Mouse (Mus musculus): Measurements from ENCODE around the gene Negr1. TPM values are rescaled to one million over a fixed set of nuclear protein-coding genes. Genes with fewer than 3 reads are reported as not detected.

Negr1 gene
- total and polyA plus RNA-seq, 3 experiments, result 0.65 to 1.1 (median 1.1) TPM

GRCm38 (mm10) chr3:157281259-157281658, 719.7 kb downstream of the Negr1 start:
- no peak for DNase-seq
- no peak overlapping the region for H3K27ac ChIP-seq
- no peaks in the 10 kb centered on the region for H3K36me3 ChIP-seq (ENCODE audit: control insufficient read depth, insufficient read depth, low read length)
- intact Hi-C loops (cut with DNase I), result no loop called here
- H3K79me2 ChIP-seq (replicated peaks; ENCODE audit: control insufficient read depth, insufficient read depth, low read length), result no peaks in the 10 kb centered on the region
- no peaks in the 10 kb centered on the region for H3K4me1 ChIP-seq (ENCODE audit: control insufficient read depth, insufficient read depth, low read length)
- H3K4me3 ChIP-seq, result no peak overlapping the region
- no peaks in the 10 kb centered on the region for H3K27me3 ChIP-seq (ENCODE audit: control insufficient read depth, insufficient read depth, low read length)
- no peak for TF ChIP-seq EP300 (IDR thresholded peaks at IDR 0.05; ENCODE audit: insufficient read depth, low read depth, low read length)
- TF ChIP-seq CTCF (IDR thresholded peaks at IDR 0.05), result no peak
- TF ChIP-seq POLR2A (IDR thresholded peaks at IDR 0.05; ENCODE audit: insufficient read depth, low read depth, low read length), result no peak
- H3K9ac ChIP-seq (ENCODE audit: low read depth, low read length), result no peak overlapping the region

GRCm38 (mm10) chr3:157291286-157291685, 729.7 kb downstream of the Negr1 start:
- no peak overlapping the region for H3K27ac ChIP-seq
- H3K79me2 ChIP-seq (replicated peaks; ENCODE audit: control insufficient read depth, insufficient read depth, low read length), result no peaks in the 10 kb centered on the region
- no peaks in the 10 kb centered on the region for H3K27me3 ChIP-seq (ENCODE audit: control insufficient read depth, insufficient read depth, low read length)
- DNase-seq, result no peak
- H3K9ac ChIP-seq (ENCODE audit: low read depth, low read length), result no peak overlapping the region
- no peaks in the 10 kb centered on the region for H3K4me1 ChIP-seq (ENCODE audit: control insufficient read depth, insufficient read depth, low read length)
- no peak overlapping the region for H3K4me3 ChIP-seq
- no peaks in the 10 kb centered on the region for H3K36me3 ChIP-seq (ENCODE audit: control insufficient read depth, insufficient read depth, low read length)
- TF ChIP-seq CTCF (IDR thresholded peaks at IDR 0.05), result no peak
- no peak for TF ChIP-seq EP300 (IDR thresholded peaks at IDR 0.05; ENCODE audit: insufficient read depth, low read depth, low read length)
- no peak for TF ChIP-seq POLR2A (IDR thresholded peaks at IDR 0.05; ENCODE audit: insufficient read depth, low read depth, low read length)
- intact Hi-C loops (cut with DNase I), result no loop called here
- 79% methylated on average over 1 of the region's 1 CpGs for WGBS

GRCm38 (mm10) chr3:157297216-157297615, 735.6 kb downstream of the Negr1 start:
- TF ChIP-seq POLR2A (IDR thresholded peaks at IDR 0.05; ENCODE audit: insufficient read depth, low read depth, low read length), result no peak
- no peak for TF ChIP-seq EP300 (IDR thresholded peaks at IDR 0.05; ENCODE audit: insufficient read depth, low read depth, low read length)
- Histone ChIP-seq H3K79me2 (replicated peaks; ENCODE audit: control insufficient read depth, insufficient read depth, low read length) (no peaks in the 10 kb centered on the region), H3K9ac (ENCODE audit: low read depth, low read length) (no peak overlapping the region), H3K36me3 (ENCODE audit: control insufficient read depth, insufficient read depth, low read length) (no peaks in the 10 kb centered on the region), H3K27ac (no peak overlapping the region), H3K27me3 (ENCODE audit: control insufficient read depth, insufficient read depth, low read length) (no peaks in the 10 kb centered on the region), H3K4me1 (ENCODE audit: control insufficient read depth, insufficient read depth, low read length) (no peaks in the 10 kb centered on the region), H3K4me3 (no peak overlapping the region)
- intact Hi-C loops (cut with DNase I), result no loop called here
- DNase-seq, result no peak
- WGBS, result 73% methylated on average over 4 of the region's 4 CpGs

- TF ChIP-seq POLR2A (IDR thresholded peaks at IDR 0.05; ENCODE audit: insufficient read depth, low read depth, low read length), result no peak
- no peak for TF ChIP-seq EP300 (IDR thresholded peaks at IDR 0.05; ENCODE audit: insufficient read depth, low read depth, low read length)
- no peak for TF ChIP-seq CTCF (IDR thresholded peaks at IDR 0.05)
- Histone ChIP-seq H3K27me3 (ENCODE audit: control insufficient read depth, insufficient read depth, low read length) (no peaks in the 10 kb centered on the region), H3K4me1 (ENCODE audit: control insufficient read depth, insufficient read depth, low read length) (no peaks in the 10 kb centered on the region), H3K4me3 (no peak overlapping the region), H3K79me2 (replicated peaks; ENCODE audit: control insufficient read depth, insufficient read depth, low read length) (no peaks in the 10 kb centered on the region), H3K27ac (no peak overlapping the region), H3K9ac (ENCODE audit: low read depth, low read length) (no peak overlapping the region), H3K36me3 (ENCODE audit: control insufficient read depth, insufficient read depth, low read length) (no peaks in the 10 kb centered on the region)
- 75% methylated on average over 4 of the region's 4 CpGs for WGBS
- DNase-seq, result no peak
- intact Hi-C loops (cut with DNase I), result no loop called here
Observed at GRCm38 (mm10) chr3:157303430-157304116, 742.0 kb downstream of the Negr1 start.

- H3K4me3 ChIP-seq, result no peak overlapping the region
- TF ChIP-seq POLR2A (IDR thresholded peaks at IDR 0.05; ENCODE audit: insufficient read depth, low read depth, low read length) (no peak), EP300 (IDR thresholded peaks at IDR 0.05; ENCODE audit: insufficient read depth, low read depth, low read length) (no peak), CTCF (IDR thresholded peaks at IDR 0.05) (no peak)
- no peaks in the 10 kb centered on the region for H3K79me2 ChIP-seq (replicated peaks; ENCODE audit: control insufficient read depth, insufficient read depth, low read length)
- H3K27me3 ChIP-seq (ENCODE audit: control insufficient read depth, insufficient read depth, low read length), result no peaks in the 10 kb centered on the region
- 67% methylated on average over 1 of the region's 1 CpGs for WGBS
- no peak overlapping the region for H3K9ac ChIP-seq (ENCODE audit: low read depth, low read length)
- no peak overlapping the region for H3K27ac ChIP-seq
- no peaks in the 10 kb centered on the region for H3K36me3 ChIP-seq (ENCODE audit: control insufficient read depth, insufficient read depth, low read length)
- intact Hi-C loops (cut with DNase I), result no loop called here
- no peak for DNase-seq
- no peaks in the 10 kb centered on the region for H3K4me1 ChIP-seq (ENCODE audit: control insufficient read depth, insufficient read depth, low read length)
Observed at GRCm38 (mm10) chr3:157321081-157321573, 759.5 kb downstream of the Negr1 start.

GRCm38 (mm10) chr3:157321834-157322233, 760.2 kb downstream of the Negr1 start:
- TF ChIP-seq CTCF (IDR thresholded peaks at IDR 0.05) (no peak), EP300 (IDR thresholded peaks at IDR 0.05; ENCODE audit: insufficient read depth, low read depth, low read length) (no peak), POLR2A (IDR thresholded peaks at IDR 0.05; ENCODE audit: insufficient read depth, low read depth, low read length) (no peak)
- H3K27me3 ChIP-seq (ENCODE audit: control insufficient read depth, insufficient read depth, low read length), result no peaks in the 10 kb centered on the region
- no peak overlapping the region for H3K9ac ChIP-seq (ENCODE audit: low read depth, low read length)
- H3K79me2 ChIP-seq (replicated peaks; ENCODE audit: control insufficient read depth, insufficient read depth, low read length), result no peaks in the 10 kb centered on the region
- H3K36me3 ChIP-seq (ENCODE audit: control insufficient read depth, insufficient read depth, low read length), result no peaks in the 10 kb centered on the region
- H3K27ac ChIP-seq, result no peak overlapping the region
- intact Hi-C loops (cut with DNase I), result no loop called here
- 38% methylated on average over 1 of the region's 1 CpGs for WGBS
- no peak overlapping the region for H3K4me3 ChIP-seq
- no peak for DNase-seq
- H3K4me1 ChIP-seq (ENCODE audit: control insufficient read depth, insufficient read depth, low read length), result no peaks in the 10 kb centered on the region

Data from heart, adult 2 months (tissue).